Mouse (Mus musculus) liver, embryonic 12.5 days (tissue): ENCODE results near the gene Arl6ip5. TPM values are rescaled to one million over a fixed set of nuclear protein-coding genes. Genes with fewer than 3 reads are reported as not detected.

Experiments
- ATAC-seq: fragments of 200-750 bp; cut with Nextera tagmentation; 2 replicates; pipeline ENCODE4 v1.8.0; 2017; ENCODE audit warnings: moderate number of reproducible peaks, mild to moderate bottlenecking, moderate library complexity
- H3K27ac ChIP-seq: fragments of 300-500 bp; sonication (generic); 2 replicates; pipeline ENCODE4 v1.5.1; 2016; ENCODE audit warnings: mild to moderate bottlenecking
- H3K27me3 ChIP-seq: fragments of 300-500 bp; sonication (generic); replicated peaks from 2 replicates; pipeline ENCODE4 v1.6.1; 2016; ENCODE audit warnings: mild to moderate bottlenecking, moderate library complexity
- H3K36me3 ChIP-seq: fragments of 300-500 bp; sonication (generic); 2 replicates; pipeline ENCODE4 v1.6.1; 2016; ENCODE audit warnings: mild to moderate bottlenecking, moderate library complexity
- H3K4me1 ChIP-seq: fragments of 300-500 bp; sonication (generic); 2 replicates; pipeline ENCODE4 v1.6.1; 2016
- H3K4me2 ChIP-seq: fragments of 300-500 bp; sonication (generic); 2 replicates; pipeline ENCODE4 v1.6.1; 2016; ENCODE audit warnings: mild to moderate bottlenecking, moderate library complexity
- H3K4me3 ChIP-seq: fragments of 300-500 bp; sonication (generic); 2 replicates; pipeline ENCODE4 v1.5.1; 2016; ENCODE audit warnings: mild to moderate bottlenecking, moderate library complexity
- H3K9ac ChIP-seq: fragments of 300-500 bp; sonication (generic); 2 replicates; pipeline ENCODE4 v1.6.1; 2016; ENCODE audit warnings: mild to moderate bottlenecking, moderate library complexity
- H3K9me3 ChIP-seq: fragments of 300-500 bp; sonication (generic); replicated peaks from 2 replicates; pipeline ENCODE4 v1.6.1; 2016; ENCODE audit warnings: mild to moderate bottlenecking, moderate library complexity
- WGBS: fragments of 180-500 bp; shearing (Covaris S2); methylation state at CpG from one replicate; pipeline ENCODE4 v1.1.7; 2016; ENCODE audit not compliant: insufficient replicate concordance; 5-methylcytosine and 5-hydroxymethylcytosine counted together
- polyA plus RNA-seq: library from polyadenylated mRNA; unstranded; fragments of >200 nt; fragmentation: Nextera tagmentation; extraction: Ambion mirVana; gene quantifications from 2 replicates; pipeline ENCODE4 v1.2.1, GENCODE M21; 2016

Gene Arl6ip5
- polyA plus RNA-seq, 1 experiment from 2014 or later, result 35.3 TPM

- Histone ChIP-seq H3K4me3 (no peak overlapping the region), H3K4me2 (no peak overlapping the region), H3K27ac (no peak overlapping the region), H3K4me1 (peaks cover 42% of the 10 kb centered on the region), H3K9ac (no peak overlapping the region), H3K27me3 (no peaks in the 10 kb centered on the region), H3K36me3 (peaks cover 50% of the 10 kb centered on the region), H3K9me3 (no peaks in the 10 kb centered on the region)
- 43% methylated on average over 1 of the region's 1 CpGs for WGBS
- ATAC-seq, result peak; percentile 25; the same call in 1 of the 2 replicates
These were observed 15.6 kb downstream of the Arl6ip5 start for GRCm38 (mm10) chr6:97226083-97226491.

GRCm38 (mm10) chr6:97227067-97227847 is 16.8 kb downstream of the Arl6ip5 start:
- Histone ChIP-seq H3K4me3 (no peak overlapping the region), H3K9me3 (no peaks in the 10 kb centered on the region), H3K36me3 (peaks cover 60% of the 10 kb centered on the region), H3K4me2 (no peak overlapping the region), H3K27ac (no peak overlapping the region), H3K4me1 (peaks cover 31% of the 10 kb centered on the region), H3K9ac (no peak overlapping the region), H3K27me3 (no peaks in the 10 kb centered on the region)
- WGBS, result 82% methylated on average over 9 of the region's 9 CpGs
- no peak for ATAC-seq

GRCm38 (mm10) chr6:97234911-97235668 is 24.6 kb downstream of the Arl6ip5 start:
- Histone ChIP-seq H3K27ac (no peak overlapping the region), H3K36me3 (peaks cover 40% of the 10 kb centered on the region), H3K4me2 (no peak overlapping the region), H3K27me3 (no peaks in the 10 kb centered on the region), H3K9ac (no peak overlapping the region), H3K4me3 (no peak overlapping the region), H3K4me1 (no peaks in the 10 kb centered on the region), H3K9me3 (peaks cover 8% of the 10 kb centered on the region; the same call in 1 of the 2 replicates)
- ATAC-seq, result no peak
- 62% methylated on average over 7 of the region's 7 CpGs for WGBS

- no peaks in the 10 kb centered on the region for H3K4me1 ChIP-seq
- 88% methylated on average over 5 of the region's 5 CpGs for WGBS
- H3K9ac ChIP-seq, result no peak overlapping the region
- no peak for ATAC-seq
- peaks cover 31% of the 10 kb centered on the region for H3K36me3 ChIP-seq
- no peak overlapping the region for H3K27ac ChIP-seq
- H3K9me3 ChIP-seq, result peaks cover 8% of the 10 kb centered on the region; the same call in 1 of the 2 replicates
- H3K27me3 ChIP-seq, result no peaks in the 10 kb centered on the region
- no peak overlapping the region for H3K4me2 ChIP-seq
- no peak overlapping the region for H3K4me3 ChIP-seq
These were observed 25.6 kb downstream of the Arl6ip5 start for GRCm38 (mm10) chr6:97236088-97236487.

- Histone ChIP-seq H3K36me3 (peaks cover 3% of the 10 kb centered on the region; the same call in 1 of the 2 replicates), H3K4me2 (no peak overlapping the region), H3K4me1 (no peaks in the 10 kb centered on the region), H3K4me3 (no peak overlapping the region), H3K9me3 (peaks cover 8% of the 10 kb centered on the region; the same call in 1 of the 2 replicates), H3K27me3 (no peaks in the 10 kb centered on the region), H3K27ac (no peak overlapping the region), H3K9ac (no peak overlapping the region)
- ATAC-seq, result no peak
- WGBS, result 74% methylated on average over 6 of the region's 6 CpGs
These were observed 28.9 kb downstream of the Arl6ip5 start for GRCm38 (mm10) chr6:97239360-97239759.

- Histone ChIP-seq H3K36me3 (no peaks in the 10 kb centered on the region), H3K27me3 (no peaks in the 10 kb centered on the region)
- ATAC-seq, result no peak
These were observed 29.6 kb downstream of the Arl6ip5 start for GRCm38 (mm10) chr6:97240092-97240491.

GRCm38 (mm10) chr6:97242522-97242921 is 32.0 kb downstream of the Arl6ip5 start:
- no peak overlapping the region for H3K4me3 ChIP-seq
- H3K27me3 ChIP-seq, result no peaks in the 10 kb centered on the region
- H3K4me1 ChIP-seq, result no peaks in the 10 kb centered on the region
- no peak overlapping the region for H3K4me2 ChIP-seq
- no peak for ATAC-seq
- no peak overlapping the region for H3K9ac ChIP-seq
- H3K36me3 ChIP-seq, result no peaks in the 10 kb centered on the region
- WGBS, result 72% methylated on average over 4 of the region's 4 CpGs
- peaks cover 8% of the 10 kb centered on the region; the same call in 1 of the 2 replicates for H3K9me3 ChIP-seq
- no peak overlapping the region for H3K27ac ChIP-seq

More at GRCm38 (mm10) chr6:97240092-97240491, 29.6 kb downstream of the Arl6ip5 start:
- WGBS, result 71% methylated on average over 5 of the region's 5 CpGs
- Histone ChIP-seq H3K4me1 (no peaks in the 10 kb centered on the region), H3K9ac (no peak overlapping the region), H3K9me3 (peaks cover 8% of the 10 kb centered on the region; the same call in 1 of the 2 replicates), H3K27ac (no peak overlapping the region), H3K4me3 (no peak overlapping the region), H3K4me2 (no peak overlapping the region)

GRCm38 (mm10) chr6:97245200-97245599 is 34.7 kb downstream of the Arl6ip5 start:
- Histone ChIP-seq H3K9me3 (no peaks in the 10 kb centered on the region), H3K27me3 (no peaks in the 10 kb centered on the region), H3K27ac (no peak overlapping the region), H3K36me3 (no peaks in the 10 kb centered on the region), H3K4me2 (no peak overlapping the region), H3K9ac (no peak overlapping the region), H3K4me3 (no peak overlapping the region), H3K4me1 (no peaks in the 10 kb centered on the region)
- ATAC-seq, result no peak

GRCm38 (mm10) chr6:97250966-97251365 is 40.5 kb downstream of the Arl6ip5 start:
- Histone ChIP-seq H3K27me3 (no peaks in the 10 kb centered on the region), H3K9me3 (no peaks in the 10 kb centered on the region), H3K27ac (no peak overlapping the region), H3K9ac (no peak overlapping the region), H3K36me3 (no peaks in the 10 kb centered on the region), H3K4me3 (no peak overlapping the region), H3K4me1 (peaks cover 6% of the 10 kb centered on the region), H3K4me2 (no peak overlapping the region)
- WGBS, result 31% methylated on average over 6 of the region's 6 CpGs
- no peak for ATAC-seq

- no peak for ATAC-seq
- no peaks in the 10 kb centered on the region for H3K9me3 ChIP-seq
- H3K4me2 ChIP-seq, result no peak overlapping the region
- H3K4me1 ChIP-seq, result peaks cover 6% of the 10 kb centered on the region
- no peak overlapping the region for H3K27ac ChIP-seq
- no peaks in the 10 kb centered on the region for H3K36me3 ChIP-seq
- no peaks in the 10 kb centered on the region for H3K27me3 ChIP-seq
- 29% methylated on average over 5 of the region's 5 CpGs for WGBS
- no peak overlapping the region for H3K4me3 ChIP-seq
- H3K9ac ChIP-seq, result no peak overlapping the region
These were observed 41.6 kb downstream of the Arl6ip5 start for GRCm38 (mm10) chr6:97252086-97252485.

GRCm38 (mm10) chr6:97252711-97253221 is 42.3 kb downstream of the Arl6ip5 start, which contains the start of gene Lmod3:
Gene Lmod3, minus strand, starts transcription at chr6:97252759.
- Histone ChIP-seq H3K4me2 (no peak within 1 kb of the TSS), H3K4me1 (peaks cover 6% of the 10 kb centered on the region), H3K36me3 (no peaks in the 10 kb centered on the region), H3K4me3 (no peak within 1 kb of the TSS), H3K27ac (no peak within 1 kb of the TSS), H3K27me3 (no peaks in the 10 kb centered on the region), H3K9me3 (no peaks in the 10 kb centered on the region), H3K9ac (no peak within 1 kb of the TSS)
- 30% methylated on average over 9 of the region's 9 CpGs for WGBS
- no peak for ATAC-seq

- H3K27ac ChIP-seq, result no peak overlapping the region
- ATAC-seq, result no peak
- no peak overlapping the region for H3K4me2 ChIP-seq
- no peaks in the 10 kb centered on the region for H3K9me3 ChIP-seq
- 0 out of 2 replicates have a peak, but pooled peaks cover 3% of the 10 kb centered on the region for H3K27me3 ChIP-seq
- no peaks in the 10 kb centered on the region for H3K4me1 ChIP-seq
- 59% methylated on average over 1 of the region's 1 CpGs for WGBS
- no peak overlapping the region for H3K9ac ChIP-seq
- no peaks in the 10 kb centered on the region for H3K36me3 ChIP-seq
- no peak overlapping the region for H3K4me3 ChIP-seq
These were observed 48.0 kb downstream of the Arl6ip5 start for GRCm38 (mm10) chr6:97258489-97258888.
